Mouse (Mus musculus) liver, postnatal 0 days (tissue): ENCODE data around the gene Stk10. TPM values are rescaled to one million over a fixed set of nuclear protein-coding genes. Genes with fewer than 3 reads are reported as not detected.

ENCODE experiments used
- ATAC-seq: fragments of 200-750 bp; cut with Nextera tagmentation; 2 replicates; pipeline ENCODE4 v1.8.0; 2017; ENCODE audit warnings: mild to moderate bottlenecking, moderate library complexity
- DNase-seq: peaks from one replicate; pipeline ENCODE4 v3.0.0-alpha.2; 2016
- H3K27ac ChIP-seq: fragments of 300-500 bp; sonication (generic); 2 replicates; pipeline ENCODE4 v1.5.1; 2014; ENCODE audit warnings: antibody characterized with exemption, moderate library complexity, mild to moderate bottlenecking, low read depth
- H3K27me3 ChIP-seq: fragments of 300-500 bp; sonication (generic); 2 replicates; pipeline ENCODE4 v1.6.1; 2014; ENCODE audit warnings: low read length, control low read depth, mixed read lengths; ENCODE audit not compliant: insufficient read depth
- H3K36me3 ChIP-seq: fragments of 300-500 bp; sonication (generic); replicated peaks from 2 replicates; pipeline ENCODE4 v1.6.1; 2014; ENCODE audit warnings: mild to moderate bottlenecking, control low read depth, low read length, moderate library complexity, mixed read lengths; ENCODE audit not compliant: insufficient read depth
- H3K4me1 ChIP-seq: fragments of 300-500 bp; sonication (generic); 2 replicates; pipeline ENCODE4 v1.6.1; 2014; ENCODE audit warnings: antibody characterized with exemption, mild to moderate bottlenecking, control low read depth; ENCODE audit not compliant: insufficient read depth
- H3K4me2 ChIP-seq: fragments of 300-500 bp; sonication (generic); 2 replicates; pipeline ENCODE4 v1.6.1; 2014; ENCODE audit warnings: low read depth, mild to moderate bottlenecking, low read length, moderate library complexity, mixed read lengths
- H3K4me3 ChIP-seq: fragments of 300-500 bp; sonication (generic); 2 replicates; pipeline ENCODE4 v1.5.1; 2014; ENCODE audit warnings: low read depth, low read length
- H3K9ac ChIP-seq: fragments of 300-500 bp; sonication (generic); replicated peaks from 2 replicates; pipeline ENCODE4 v1.6.1; 2014; ENCODE audit warnings: mild to moderate bottlenecking, moderate library complexity
- H3K9me3 ChIP-seq: fragments of 300-500 bp; sonication (generic); 2 replicates; pipeline ENCODE4 v1.6.1; 2016; ENCODE audit warnings: mild to moderate bottlenecking, control low read depth, low read length, mixed read lengths
- CTCF ChIP-seq: sonication (generic); IDR thresholded peaks from 2 replicates; pipeline ENCODE4 v1.5.1; 2016; ENCODE audit warnings: antibody characterized with exemption, low read depth
- EP300 ChIP-seq: IDR thresholded peaks from 2 replicates; pipeline ENCODE4 v1.6.1; 2016; ENCODE audit warnings: antibody characterized with exemption, low read depth, mild to moderate bottlenecking
- WGBS: fragments of 180-500 bp; shearing (Covaris S2); extraction: QIAGEN DNeasy Blood & Tissue Kit; methylation state at CpG from one replicate; pipeline ENCODE4 v1.1.7; 2014; ENCODE audit not compliant: insufficient replicate concordance; 5-methylcytosine and 5-hydroxymethylcytosine counted together
- polyA plus RNA-seq: library from polyadenylated mRNA; unstranded; fragments of >200 nt; fragmentation: Nextera tagmentation; extraction: Ambion mirVana; gene quantifications from 2 replicates; pipeline ENCODE4 v1.2.1, GENCODE M21; 2015

Gene Stk10
- polyA plus RNA-seq, 1 experiment from 2014 or later, result 2.3 TPM

DNA sequence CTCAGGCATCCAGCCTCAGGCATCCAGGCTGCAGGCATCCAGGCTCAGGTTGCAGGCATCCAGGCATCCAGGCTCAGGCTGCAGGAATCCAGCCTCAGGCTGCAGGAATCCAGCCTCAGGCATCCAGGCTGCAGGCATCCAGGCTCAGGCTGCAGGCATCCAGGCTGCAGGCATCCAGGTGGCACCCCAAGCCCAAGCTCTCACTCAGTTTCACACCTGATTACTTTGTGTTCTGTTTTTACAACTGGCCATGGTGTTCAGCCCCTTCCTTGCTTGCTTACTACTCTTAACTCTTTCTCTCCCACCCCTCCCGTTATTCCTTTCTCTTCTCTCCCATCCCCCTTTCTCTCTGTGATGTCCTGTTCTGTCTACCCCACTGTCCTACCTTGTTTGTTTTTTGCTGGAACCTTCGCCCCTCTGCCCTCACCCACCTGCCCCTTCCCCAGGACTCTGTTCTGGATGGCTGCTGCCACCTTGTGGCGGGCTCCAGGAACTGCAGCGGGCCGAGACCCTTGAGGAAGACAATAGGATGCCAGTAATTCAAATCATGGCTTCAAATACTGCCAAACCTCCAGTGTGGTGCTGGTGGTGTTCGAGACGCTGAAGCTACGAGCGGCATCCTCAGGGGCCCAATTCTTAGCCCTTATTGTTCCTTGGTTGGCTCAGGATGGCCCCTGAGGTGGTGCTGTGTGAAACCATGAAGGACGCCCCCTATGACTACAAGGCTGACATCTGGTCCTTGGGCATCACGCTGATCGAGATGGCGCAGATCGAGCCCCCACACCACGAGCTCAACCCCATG lies 55.2 kb downstream of the Stk10 start:
- H3K4me2 ChIP-seq, result no peak overlapping the region
- ATAC-seq (no peak), DNase-seq (peak; percentile 77)
- H3K9me3 ChIP-seq, result no peaks in the 10 kb centered on the region
- no peaks in the 10 kb centered on the region for H3K27me3 ChIP-seq
- peaks cover 12% of the 10 kb centered on the region for H3K36me3 ChIP-seq
- no peak overlapping the region for H3K9ac ChIP-seq
- no peaks in the 10 kb centered on the region for H3K4me1 ChIP-seq
- no peak overlapping the region for H3K27ac ChIP-seq
- 40% methylated on average over 15 of the region's 15 CpGs for WGBS
- H3K4me3 ChIP-seq, result no peak overlapping the region
- TF ChIP-seq EP300 (no peak), CTCF (peak; percentile 97)

DNA sequence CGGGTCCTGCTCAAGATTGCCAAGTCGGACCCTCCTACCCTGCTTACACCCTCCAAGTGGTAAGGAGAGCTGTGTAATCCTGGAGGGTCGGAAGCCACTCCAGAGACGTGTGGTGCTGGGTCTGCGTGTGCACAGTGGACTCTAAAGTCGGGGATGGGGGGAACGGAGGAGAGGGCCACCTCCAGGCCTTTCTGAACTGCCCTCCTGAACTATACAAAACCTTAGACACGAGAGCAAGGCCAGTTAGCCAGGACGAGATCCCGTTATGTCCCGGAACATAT lies 55.7 kb downstream of the Stk10 start:
- no peak overlapping the region for H3K27ac ChIP-seq
- 81% methylated on average over 11 of the region's 11 CpGs for WGBS
- no peak for DNase-seq
- no peak overlapping the region for H3K4me2 ChIP-seq
- no peak for ATAC-seq
- no peaks in the 10 kb centered on the region for H3K27me3 ChIP-seq
- no peak for TF ChIP-seq CTCF
- TF ChIP-seq EP300, result no peak
- no peaks in the 10 kb centered on the region for H3K4me1 ChIP-seq
- H3K36me3 ChIP-seq, result peaks cover 12% of the 10 kb centered on the region
- no peak overlapping the region for H3K4me3 ChIP-seq
- no peak overlapping the region for H3K9ac ChIP-seq
- no peaks in the 10 kb centered on the region for H3K9me3 ChIP-seq

DNA sequence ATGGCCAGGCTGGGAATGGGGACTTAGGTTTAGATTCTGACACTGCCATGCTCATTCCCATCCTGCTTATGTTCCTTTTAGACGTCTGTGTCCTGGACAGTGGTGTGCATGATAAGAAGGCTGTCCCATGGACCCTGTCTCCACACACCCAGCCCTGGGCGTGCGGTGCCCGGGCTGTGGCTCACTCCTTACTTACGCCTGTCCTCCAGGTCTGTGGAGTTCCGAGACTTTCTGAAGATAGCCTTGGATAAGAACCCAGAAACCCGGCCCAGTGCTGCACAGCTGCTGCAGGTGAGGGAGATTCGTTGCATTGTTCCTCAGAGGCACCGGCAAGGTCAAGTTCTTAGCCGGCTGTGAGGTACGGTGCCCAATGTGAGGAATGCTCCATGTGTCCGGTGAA lies 56.1 kb downstream of the Stk10 start:
- Histone ChIP-seq H3K4me1 (no peaks in the 10 kb centered on the region), H3K4me2 (no peak overlapping the region), H3K27ac (no peak overlapping the region), H3K36me3 (peaks cover 12% of the 10 kb centered on the region), H3K4me3 (no peak overlapping the region), H3K27me3 (no peaks in the 10 kb centered on the region), H3K9me3 (0 out of 2 replicates have a peak, but pooled peaks cover 1% of the 10 kb centered on the region), H3K9ac (no peak overlapping the region)
- no peak for DNase-seq
- no peak for ATAC-seq
- 85% methylated on average over 12 of the region's 12 CpGs for WGBS
- TF ChIP-seq EP300 (no peak), CTCF (no peak)

DNA sequence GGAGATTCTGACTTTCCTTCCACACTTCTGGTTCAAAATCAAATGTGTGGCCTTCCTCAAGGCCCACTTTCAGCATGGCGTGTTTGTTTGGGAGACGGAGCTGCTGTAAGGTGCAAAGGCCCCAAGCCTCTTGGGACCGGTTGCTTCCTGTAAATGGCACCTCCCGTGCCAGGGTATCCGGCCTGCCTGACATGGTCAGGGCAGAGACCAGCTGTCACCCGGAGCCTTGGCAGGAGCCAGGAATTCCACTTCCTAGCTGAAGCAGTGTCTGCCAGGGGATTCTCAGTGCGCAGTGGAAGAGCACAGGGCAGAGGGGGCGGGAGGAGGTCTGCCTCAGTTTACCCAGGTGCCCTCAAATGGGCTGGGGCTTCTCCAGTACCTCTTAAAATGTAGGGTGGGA lies 56.7 kb downstream of the Stk10 start:
- WGBS, result 92% methylated on average over 8 of the region's 8 CpGs
- H3K27ac ChIP-seq, result no peak overlapping the region

DNA sequence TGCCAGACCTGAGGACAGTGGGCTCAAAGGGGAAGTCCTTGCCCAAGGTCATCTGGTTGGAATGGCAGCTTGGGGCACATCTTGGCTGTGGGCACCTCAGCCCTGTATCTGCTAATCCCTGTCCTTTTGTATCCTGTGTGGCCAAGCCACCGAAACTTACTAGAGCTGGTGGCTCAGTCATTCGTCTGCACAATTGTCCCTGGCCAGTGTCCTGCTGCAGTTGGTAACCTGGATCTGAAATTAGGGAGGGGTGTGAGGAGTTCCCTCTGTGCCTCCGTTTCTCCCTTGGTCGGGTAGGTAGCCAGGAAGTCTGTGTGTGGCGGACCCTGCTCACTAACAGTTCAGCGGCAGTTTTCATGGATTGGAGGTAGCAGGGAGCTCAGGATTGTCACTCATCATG lies 57.1 kb downstream of the Stk10 start:
- no peak overlapping the region for H3K4me2 ChIP-seq
- TF ChIP-seq EP300 (no peak), CTCF (no peak)
- no peak for ATAC-seq
- H3K9me3 ChIP-seq, result 0 out of 2 replicates have a peak, but pooled peaks cover 3% of the 10 kb centered on the region
- no peaks in the 10 kb centered on the region for H3K27me3 ChIP-seq
- H3K9ac ChIP-seq, result no peak overlapping the region
- DNase-seq, result no peak
- H3K4me3 ChIP-seq, result no peak overlapping the region
- no peaks in the 10 kb centered on the region for H3K4me1 ChIP-seq
- peaks cover 13% of the 10 kb centered on the region for H3K36me3 ChIP-seq
- 81% methylated on average over 6 of the region's 6 CpGs for WGBS
- H3K27ac ChIP-seq, result no peak overlapping the region

More for the DNA sequence above, 56.7 kb downstream of the Stk10 start:
- no peak for ATAC-seq
- Histone ChIP-seq H3K4me2 (no peak overlapping the region), H3K4me3 (no peak overlapping the region), H3K36me3 (peaks cover 12% of the 10 kb centered on the region), H3K9me3 (0 out of 2 replicates have a peak, but pooled peaks cover 3% of the 10 kb centered on the region), H3K9ac (no peak overlapping the region), H3K27me3 (no peaks in the 10 kb centered on the region), H3K4me1 (no peaks in the 10 kb centered on the region)
- TF ChIP-seq CTCF (no peak), EP300 (no peak)
- DNase-seq, result no peak

DNA sequence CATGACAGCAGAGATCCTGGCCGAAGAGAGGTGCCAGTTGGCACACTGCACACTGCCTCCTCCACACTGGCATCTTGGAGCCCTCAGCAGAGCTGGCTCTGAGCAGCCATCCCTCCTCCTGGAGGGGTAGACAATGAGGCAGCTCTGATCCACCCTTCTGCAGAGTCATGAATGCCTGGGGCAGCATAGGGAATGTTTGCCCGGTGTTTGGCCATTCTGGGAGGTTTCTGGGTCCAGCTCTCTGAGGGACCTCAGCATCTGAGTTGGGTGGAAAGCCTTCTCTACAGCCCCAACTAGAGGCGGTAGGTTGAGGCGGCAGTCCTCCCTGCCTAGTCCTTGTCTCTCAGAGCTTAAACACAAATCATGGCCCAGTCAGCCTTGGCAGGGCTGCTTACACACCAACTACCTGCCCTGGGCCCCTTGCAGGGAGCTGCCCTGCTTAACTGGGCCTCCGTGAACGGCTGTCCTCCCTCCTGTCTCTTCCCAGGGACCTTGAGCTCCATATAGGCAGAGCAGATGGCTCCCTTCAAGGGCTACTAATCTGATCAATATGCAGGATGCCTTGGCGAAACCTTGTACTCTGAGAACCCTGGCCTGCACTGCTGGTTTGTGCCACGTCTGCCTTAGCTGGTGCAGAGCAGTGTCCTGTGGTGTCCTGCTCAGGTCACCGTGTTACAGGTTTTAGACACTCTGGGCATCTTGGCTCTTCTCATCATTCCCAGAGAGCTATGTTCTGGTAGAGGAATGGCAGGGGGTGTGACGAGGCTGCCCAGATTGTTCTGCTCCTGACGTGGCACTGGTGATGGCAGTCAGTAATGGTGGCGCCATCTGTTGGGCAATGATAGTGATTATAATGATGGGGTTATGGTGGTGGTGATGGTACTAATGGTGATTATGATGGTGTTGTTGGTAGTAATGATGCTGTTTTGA lies 59.1 kb downstream of the Stk10 start:
- H3K9ac ChIP-seq, result no peak overlapping the region
- no peak overlapping the region for H3K4me3 ChIP-seq
- DNase-seq, result no peak
- no peak for ATAC-seq
- WGBS, result 71% methylated on average over 12 of the region's 12 CpGs
- H3K27ac ChIP-seq, result no peak overlapping the region
- H3K9me3 ChIP-seq, result 0 out of 2 replicates have a peak, but pooled peaks cover 3% of the 10 kb centered on the region
- TF ChIP-seq EP300 (no peak), CTCF (peak; percentile 60)
- no peaks in the 10 kb centered on the region for H3K27me3 ChIP-seq
- H3K4me1 ChIP-seq, result no peaks in the 10 kb centered on the region
- no peak overlapping the region for H3K4me2 ChIP-seq
- H3K36me3 ChIP-seq, result peaks cover 16% of the 10 kb centered on the region
